Mouse (Mus musculus): Measurements from ENCODE around the gene Lrrtm1. TPM values are rescaled to one million over a fixed set of nuclear protein-coding genes. Genes with fewer than 3 reads are reported as not detected.

Lrrtm1 gene
- polyA plus RNA-seq (2012; rRNA removed): 0.01 and 0.02 TPM in 2 replicates

GRCm38 (mm10) chr6:77242601-77243406 lies at the start of gene Lrrtm1:
Gene Lrrtm1 (plus strand): TSS chr6:77242689.

Data from liver, embryonic 18 days (tissue).